16 mouse cellular contexts compared by ENCODE assay signal in genomic region chr10:125943098-125943497, GRCm38 (mm10). TPM values are rescaled to one million over a fixed set of nuclear protein-coding genes. Genes with fewer than 3 reads are reported as not detected.
"Had no signal": no experiment of that assay in that cellular context is flagged by ENCODE, and none has a peak within 500 bp of the region (broad histone marks: within the 10 kb centered on the region; RNA-seq: fewer than 3 reads in every experiment).

No protein-coding gene starts in this region.

- H3K9ac ChIP-seq: liver, postnatal 0 days; lung, embryonic 15.5 days; midbrain, embryonic 12.5 days; neural tube, embryonic 12.5 days; stomach, embryonic 15.5 days had no signal

- H3K27me3 ChIP-seq: lung, embryonic 15.5 days; megakaryocyte, embryonic 14.5 days; neural tube, embryonic 12.5 days; stomach, embryonic 15.5 days had no signal

- H3K36me3 ChIP-seq: lung, embryonic 15.5 days; midbrain, embryonic 12.5 days; neural tube, embryonic 12.5 days; stomach, embryonic 15.5 days had no signal

- H3K27ac ChIP-seq: lung, embryonic 15.5 days; macrophage; midbrain, embryonic 12.5 days; neural tube, embryonic 12.5 days; stomach, embryonic 15.5 days; stomach, postnatal 0 days had no signal

- ATAC-seq: liver, postnatal 0 days; lung, postnatal 0 days had no signal

- H3K4me1 ChIP-seq: megakaryocyte, embryonic 14.5 days; neural tube, embryonic 12.5 days; stomach, embryonic 15.5 days had no signal

- DNase-seq: liver, postnatal 0 days; lung, adult 2 months; lung, postnatal 14 days; lung, postnatal 36 days; thymus, adult 2 months; thymus, postnatal 25 days; thymus, postnatal 4 days had no signal

- H3K4me2 ChIP-seq: lung, embryonic 15.5 days; midbrain, embryonic 12.5 days; neural tube, embryonic 12.5 days; stomach, embryonic 15.5 days had no signal

- H3K9me3 ChIP-seq: lung, embryonic 15.5 days; midbrain, embryonic 12.5 days; neural tube, embryonic 12.5 days; stomach, embryonic 15.5 days had no signal

- H3K4me3 ChIP-seq: lung, embryonic 15.5 days; megakaryocyte, embryonic 14.5 days; midbrain, embryonic 12.5 days; neural tube, embryonic 12.5 days; stomach, embryonic 15.5 days had no signal

RNA-seq across cellular contexts. Expression of gene Lrig3, which starts 22.9 kb away (rescaled TPM):
- total RNA-seq: neutrophil, adult 5-6 weeks had no signal
